ENCODE assay signal across 21 mouse cellular contexts in the genomic region with DNA sequence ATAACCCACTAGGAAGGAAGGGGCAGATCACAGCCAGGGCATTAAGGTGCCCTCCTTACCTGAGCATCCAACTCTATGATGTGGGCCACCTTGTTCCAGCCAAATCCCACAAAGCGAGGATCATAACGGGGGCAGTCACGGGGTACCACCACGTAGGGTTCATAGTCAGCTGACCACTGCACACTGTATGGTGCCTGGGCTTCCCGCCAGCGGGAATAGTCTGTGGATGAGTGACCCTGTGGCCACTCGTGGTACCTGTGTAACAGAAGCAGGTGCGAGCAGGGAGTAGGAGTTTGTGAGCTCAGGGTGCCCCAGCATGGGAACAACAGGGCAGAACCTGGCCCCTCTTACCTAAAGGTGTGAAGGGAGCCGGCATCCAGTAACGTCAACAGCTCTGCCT. TPM values are rescaled to one million over a fixed set of nuclear protein-coding genes. Genes with fewer than 3 reads are reported as not detected.
"Had no signal": no experiment of that assay in that cellular context is flagged by ENCODE, and none has a peak within 500 bp of the region (broad histone marks: within the 10 kb centered on the region; RNA-seq: fewer than 3 reads in every experiment).

No protein-coding gene starts in this region.

- H3K9ac ChIP-seq: liver, embryonic 15.5 days; liver, postnatal 0 days; lung, embryonic 15.5 days; midbrain, embryonic 13.5 days; midbrain, embryonic 15.5 days; neural tube, embryonic 12.5 days; stomach, embryonic 15.5 days had no signal

- H3K4me2 ChIP-seq: liver, embryonic 15.5 days; lung, embryonic 15.5 days; midbrain, embryonic 11.5 days; midbrain, embryonic 13.5 days; midbrain, embryonic 15.5 days; neural tube, embryonic 12.5 days; stomach, embryonic 15.5 days had no signal

- H3K27ac ChIP-seq: liver, embryonic 15.5 days; lung, embryonic 15.5 days; macrophage; midbrain, embryonic 13.5 days; midbrain, embryonic 15.5 days; neural tube, embryonic 12.5 days; stomach, embryonic 15.5 days; stomach, postnatal 0 days had no signal

- H3K36me3 ChIP-seq: liver, embryonic 15.5 days had no signal

- H3K4me3 ChIP-seq: liver, embryonic 15.5 days; lung, embryonic 15.5 days; megakaryocyte, embryonic 14.5 days; midbrain, embryonic 13.5 days; midbrain, embryonic 15.5 days; neural tube, embryonic 12.5 days; stomach, embryonic 15.5 days had no signal

- ATAC-seq: liver, postnatal 0 days; lung, postnatal 0 days; midbrain, embryonic 13.5 days; midbrain, embryonic 15.5 days had no signal

- H3K9me3 ChIP-seq: liver, embryonic 15.5 days; lung, embryonic 15.5 days; megakaryocyte, embryonic 14.5 days; midbrain, embryonic 13.5 days; midbrain, embryonic 15.5 days; neural tube, embryonic 12.5 days; stomach, embryonic 15.5 days had no signal

- DNase-seq: liver, postnatal 0 days; lung, adult 2 months; lung, postnatal 14 days; lung, postnatal 36 days; right cerebral cortex, postnatal 25 days; thymus, adult 2 months; thymus, postnatal 4 days had no signal

RNA-seq across cellular contexts. Expression of gene Large2, which starts 9.1 kb away (rescaled TPM):
- total RNA-seq: monocyte, adult 5-6 weeks; neutrophil, adult 5-6 weeks had no signal
- polyA plus RNA-seq: macrophage had no signal

RNA-seq across cellular contexts. Expression of gene Mapk8ip1, which starts 35.5 kb away (rescaled TPM):
- total RNA-seq: megakaryocyte progenitor cell, adult 5-6 weeks; monocyte, adult 5-6 weeks; neutrophil, adult 5-6 weeks had no signal
